Mouse (Mus musculus) G1E (cell line): ENCODE data around the gene Hoxc12.

Experiments
- CTCF ChIP-seq: IDR thresholded peaks from 2 replicates; pipeline ENCODE4 v1.5.1; 2012; ENCODE audit warnings: low read depth, low read length, inconsistent platforms, mixed read lengths
- GATA1 ChIP-seq: IDR thresholded peaks from 2 replicates; pipeline ENCODE4 v1.6.1; 2012; ENCODE audit warnings: borderline replicate concordance, low read length, inconsistent platforms, mixed read lengths
- GATA2 ChIP-seq: IDR thresholded peaks from 2 replicates; pipeline ENCODE4 v1.6.1; 2012; ENCODE audit warnings: low read depth, low read length, inconsistent platforms, borderline replicate concordance
- TAL1 ChIP-seq: conservative IDR thresholded peaks from 2 replicates; pipeline ENCODE4 v1.6.1; 2012; ENCODE audit warnings: low read depth, low read length, inconsistent platforms, mixed read lengths

GRCm38 (mm10) chr15:102955007-102955382 is 18.4 kb downstream of the Hoxc12 start:
- TF ChIP-seq CTCF = no peak
- no peak for TF ChIP-seq TAL1
- no peak for TF ChIP-seq GATA1
- TF ChIP-seq GATA2 = no peak
